Mouse (Mus musculus) neural tube, embryonic 13.5 days (tissue): ENCODE measurements at regions not wholly inside any gene's neighbourhood (a gene's known extent, or its start where the extent isn't known, plus 50 kb on each side); places are given as distances from the start of the nearest gene placed in this dataset.

ENCODE experiments used
- ATAC-seq: fragments of 200-750 bp; cut with Nextera tagmentation; 2 replicates; pipeline ENCODE4 v1.8.0; 2017; ENCODE audit warnings: low read depth, mild to moderate bottlenecking, moderate TSS enrichment, moderate library complexity
- H3K27ac ChIP-seq: fragments of 300-500 bp; sonication (generic); replicated peaks from 2 replicates; pipeline ENCODE4 v1.5.1; 2015; ENCODE audit warnings: moderate library complexity, mild to moderate bottlenecking, inconsistent platforms
- H3K27me3 ChIP-seq: fragments of 300-500 bp; sonication (generic); 2 replicates; pipeline ENCODE4 v1.6.1; 2015; ENCODE audit warnings: mild to moderate bottlenecking, inconsistent platforms
- H3K36me3 ChIP-seq: fragments of 300-500 bp; sonication (generic); 2 replicates; pipeline ENCODE4 v1.6.1; 2015; ENCODE audit warnings: mild to moderate bottlenecking, inconsistent platforms
- H3K4me1 ChIP-seq: fragments of 300-500 bp; sonication (generic); replicated peaks from 2 replicates; pipeline ENCODE4 v1.6.1; 2015; ENCODE audit warnings: inconsistent platforms
- H3K4me2 ChIP-seq: fragments of 300-500 bp; sonication (generic); 2 replicates; pipeline ENCODE4 v1.6.1; 2015; ENCODE audit warnings: inconsistent platforms, mild to moderate bottlenecking, moderate library complexity
- H3K4me3 ChIP-seq: fragments of 300-500 bp; sonication (generic); 2 replicates; pipeline ENCODE4 v1.5.1; 2015; ENCODE audit warnings: mild to moderate bottlenecking, inconsistent platforms
- H3K9ac ChIP-seq: fragments of 300-500 bp; sonication (generic); 2 replicates; pipeline ENCODE4 v1.6.1; 2015; ENCODE audit warnings: moderate library complexity, mild to moderate bottlenecking, inconsistent platforms
- H3K9me3 ChIP-seq: fragments of 300-500 bp; sonication (generic); 2 replicates; pipeline ENCODE4 v1.6.1; 2016; ENCODE audit warnings: inconsistent platforms
- WGBS: fragments of 180-500 bp; shearing (Covaris S2); methylation state at CpG from one replicate; pipeline ENCODE4 v1.1.7; 2015; 5-methylcytosine and 5-hydroxymethylcytosine counted together

GRCm38 (mm10) chr12:92708466-92708865, 859.5 kb upstream of the Sel1l start:
- no peaks in the 10 kb centered on the region for H3K9me3 ChIP-seq
- H3K9ac ChIP-seq: no peak overlapping the region
- ATAC-seq: no peak
- no peaks in the 10 kb centered on the region for H3K36me3 ChIP-seq
- H3K4me1 ChIP-seq: peaks cover 4% of the 10 kb centered on the region; the same call in 1 of the 2 replicates
- 46% methylated on average over 3 of the region's 3 CpGs for WGBS
- H3K4me3 ChIP-seq: no peak overlapping the region
- no peak overlapping the region for H3K27ac ChIP-seq
- H3K27me3 ChIP-seq: no peaks in the 10 kb centered on the region
- no peak overlapping the region for H3K4me2 ChIP-seq

- no peaks in the 10 kb centered on the region for H3K27me3 ChIP-seq
- no peak overlapping the region for H3K27ac ChIP-seq
- ATAC-seq: no peak
- H3K9ac ChIP-seq: no peak overlapping the region
- no peaks in the 10 kb centered on the region for H3K9me3 ChIP-seq
- H3K4me2 ChIP-seq: no peak overlapping the region
- no peak overlapping the region for H3K4me3 ChIP-seq
- peaks cover 4% of the 10 kb centered on the region; the same call in 1 of the 2 replicates for H3K4me1 ChIP-seq
- H3K36me3 ChIP-seq: no peaks in the 10 kb centered on the region
Observed at GRCm38 (mm10) chr12:92703731-92704130, 854.8 kb upstream of the Sel1l start.

GRCm38 (mm10) chr12:92692956-92693355, 844.0 kb upstream of the Sel1l start:
- Histone ChIP-seq H3K4me2 (no peak overlapping the region), H3K4me3 (no peak overlapping the region), H3K27ac (no peak overlapping the region), H3K9ac (no peak overlapping the region), H3K36me3 (no peaks in the 10 kb centered on the region), H3K4me1 (no peaks in the 10 kb centered on the region), H3K9me3 (no peaks in the 10 kb centered on the region), H3K27me3 (no peaks in the 10 kb centered on the region)
- no peak for ATAC-seq
- WGBS: 88% methylated on average over 1 of the region's 1 CpGs

- Histone ChIP-seq H3K9me3 (no peaks in the 10 kb centered on the region), H3K4me3 (no peak overlapping the region), H3K36me3 (no peaks in the 10 kb centered on the region), H3K27me3 (no peaks in the 10 kb centered on the region), H3K9ac (no peak overlapping the region), H3K27ac (no peak overlapping the region), H3K4me1 (no peaks in the 10 kb centered on the region), H3K4me2 (no peak overlapping the region)
- WGBS: 93% methylated on average over 1 of the region's 1 CpGs
- ATAC-seq: no peak
Observed at GRCm38 (mm10) chr12:92672396-92672795, 823.4 kb upstream of the Sel1l start.

GRCm38 (mm10) chr12:92646634-92647033, 797.7 kb upstream of the Sel1l start:
- no peak for ATAC-seq
- H3K4me2 ChIP-seq: no peak overlapping the region
- 77% methylated on average over 2 of the region's 2 CpGs for WGBS

GRCm38 (mm10) chr12:92645006-92645624, 796.2 kb upstream of the Sel1l start:
- no peak for ATAC-seq
- H3K27me3 ChIP-seq: no peaks in the 10 kb centered on the region
- H3K4me1 ChIP-seq: 0 out of 2 replicates have a peak, but pooled peaks cover 3% of the 10 kb centered on the region
- 75% methylated on average over 4 of the region's 4 CpGs for WGBS
- no peak overlapping the region for H3K4me3 ChIP-seq
- no peak overlapping the region for H3K4me2 ChIP-seq
- no peaks in the 10 kb centered on the region for H3K36me3 ChIP-seq
- H3K9ac ChIP-seq: no peak overlapping the region
- no peak overlapping the region for H3K27ac ChIP-seq
- no peaks in the 10 kb centered on the region for H3K9me3 ChIP-seq

More at GRCm38 (mm10) chr12:92646634-92647033, 797.7 kb upstream of the Sel1l start:
- Histone ChIP-seq H3K27me3 (no peaks in the 10 kb centered on the region), H3K4me1 (0 out of 2 replicates have a peak, but pooled peaks cover 3% of the 10 kb centered on the region), H3K9ac (no peak overlapping the region), H3K36me3 (no peaks in the 10 kb centered on the region), H3K9me3 (no peaks in the 10 kb centered on the region), H3K4me3 (no peak overlapping the region), H3K27ac (no peak overlapping the region)

GRCm38 (mm10) chr12:92619120-92619519, 770.2 kb upstream of the Sel1l start:
- Histone ChIP-seq H3K4me2 (no peak overlapping the region), H3K27me3 (no peaks in the 10 kb centered on the region), H3K27ac (no peak overlapping the region), H3K36me3 (no peaks in the 10 kb centered on the region), H3K4me3 (no peak overlapping the region), H3K4me1 (no peaks in the 10 kb centered on the region), H3K9ac (no peak overlapping the region), H3K9me3 (no peaks in the 10 kb centered on the region)
- ATAC-seq: no peak

- WGBS: 54% methylated on average over 2 of the region's 2 CpGs
- no peak overlapping the region for H3K4me3 ChIP-seq
- no peak overlapping the region for H3K9ac ChIP-seq
- no peaks in the 10 kb centered on the region for H3K9me3 ChIP-seq
- H3K36me3 ChIP-seq: no peaks in the 10 kb centered on the region
- no peak overlapping the region for H3K27ac ChIP-seq
- ATAC-seq: no peak
- H3K4me2 ChIP-seq: no peak overlapping the region
- no peaks in the 10 kb centered on the region for H3K27me3 ChIP-seq
- no peaks in the 10 kb centered on the region for H3K4me1 ChIP-seq
Observed at GRCm38 (mm10) chr12:92618519-92618918, 769.6 kb upstream of the Sel1l start.

GRCm38 (mm10) chr12:92601673-92602072, 752.7 kb upstream of the Sel1l start:
- Histone ChIP-seq H3K27ac (no peak overlapping the region), H3K36me3 (no peaks in the 10 kb centered on the region), H3K4me2 (no peak overlapping the region), H3K4me1 (no peaks in the 10 kb centered on the region; the same call in 1 of the 2 replicates), H3K9ac (no peak overlapping the region), H3K9me3 (no peaks in the 10 kb centered on the region), H3K27me3 (no peaks in the 10 kb centered on the region), H3K4me3 (no peak overlapping the region)
- 79% methylated on average over 1 of the region's 1 CpGs for WGBS
- no peak for ATAC-seq

- no peak for ATAC-seq
- H3K4me1 ChIP-seq: no peaks in the 10 kb centered on the region; the same call in 1 of the 2 replicates
- no peaks in the 10 kb centered on the region for H3K27me3 ChIP-seq
- H3K27ac ChIP-seq: no peak overlapping the region
- H3K9ac ChIP-seq: no peak overlapping the region
- WGBS: 75% methylated on average over 2 of the region's 2 CpGs
- no peak overlapping the region for H3K4me3 ChIP-seq
- H3K9me3 ChIP-seq: no peaks in the 10 kb centered on the region
- H3K4me2 ChIP-seq: no peak overlapping the region
- no peaks in the 10 kb centered on the region for H3K36me3 ChIP-seq
Observed at GRCm38 (mm10) chr12:92589725-92590124, 740.8 kb upstream of the Sel1l start.

- no peak overlapping the region for H3K4me3 ChIP-seq
- ATAC-seq: no peak
- H3K27me3 ChIP-seq: no peaks in the 10 kb centered on the region
- H3K4me2 ChIP-seq: no peak overlapping the region
- no peaks in the 10 kb centered on the region; the same call in 1 of the 2 replicates for H3K4me1 ChIP-seq
- H3K27ac ChIP-seq: no peak overlapping the region
- H3K36me3 ChIP-seq: no peaks in the 10 kb centered on the region
- 52% methylated on average over 6 of the region's 6 CpGs for WGBS
- no peaks in the 10 kb centered on the region for H3K9me3 ChIP-seq
- H3K9ac ChIP-seq: no peak overlapping the region
Observed at GRCm38 (mm10) chr12:92589305-92589704, 740.3 kb upstream of the Sel1l start.

GRCm38 (mm10) chr12:92578596-92578995, 729.6 kb upstream of the Sel1l start:
- no peaks in the 10 kb centered on the region for H3K27me3 ChIP-seq
- WGBS: 89% methylated on average over 1 of the region's 1 CpGs
- no peaks in the 10 kb centered on the region for H3K36me3 ChIP-seq
- no peak overlapping the region for H3K9ac ChIP-seq
- H3K4me3 ChIP-seq: no peak overlapping the region
- no peak overlapping the region for H3K4me2 ChIP-seq
- no peaks in the 10 kb centered on the region for H3K9me3 ChIP-seq
- no peak overlapping the region for H3K27ac ChIP-seq
- no peak for ATAC-seq
- H3K4me1 ChIP-seq: no peaks in the 10 kb centered on the region
